Mouse (Mus musculus) neural tube, embryonic 12.5 days (tissue): Measurements from ENCODE around the gene Adcy3. TPM values are rescaled to one million over a fixed set of nuclear protein-coding genes. Genes with fewer than 3 reads are reported as not detected.

Source experiments
- ATAC-seq: fragments of 200-750 bp; cut with Nextera tagmentation; 2 replicates; pipeline ENCODE4 v1.8.0; 2017; ENCODE audit warnings: low read depth, mild to moderate bottlenecking, moderate TSS enrichment, moderate library complexity; ENCODE audit not compliant: low FRiP score
- H3K27ac ChIP-seq: fragments of 300-500 bp; sonication (generic); 2 replicates; pipeline ENCODE4 v1.5.1; 2016
- H3K27me3 ChIP-seq: fragments of 300-500 bp; sonication (generic); replicated peaks from 2 replicates; pipeline ENCODE4 v1.6.1; 2016; ENCODE audit warnings: mild to moderate bottlenecking
- H3K36me3 ChIP-seq: fragments of 300-500 bp; sonication (generic); 2 replicates; pipeline ENCODE4 v1.6.1; 2016; ENCODE audit warnings: mild to moderate bottlenecking
- H3K4me1 ChIP-seq: fragments of 300-500 bp; sonication (generic); 2 replicates; pipeline ENCODE4 v1.6.1; 2016
- H3K4me2 ChIP-seq: fragments of 300-500 bp; sonication (generic); replicated peaks from 2 replicates; pipeline ENCODE4 v1.6.1; 2016; ENCODE audit warnings: mild to moderate bottlenecking
- H3K4me3 ChIP-seq: fragments of 300-500 bp; sonication (generic); 2 replicates; pipeline ENCODE4 v1.5.1; 2016
- H3K9ac ChIP-seq: fragments of 300-500 bp; sonication (generic); 2 replicates; pipeline ENCODE4 v1.6.1; 2016; ENCODE audit warnings: mild to moderate bottlenecking
- H3K9me3 ChIP-seq: fragments of 300-500 bp; sonication (generic); 2 replicates; pipeline ENCODE4 v1.6.1; 2016; ENCODE audit warnings: mild to moderate bottlenecking
- WGBS: fragments of 180-500 bp; shearing (Covaris S2); methylation state at CpG from one replicate; pipeline ENCODE4 v1.1.7; 2016; 5-methylcytosine and 5-hydroxymethylcytosine counted together
- polyA plus RNA-seq: library from polyadenylated mRNA; unstranded; fragments of >200 nt; fragmentation: Nextera tagmentation; extraction: Ambion mirVana; gene quantifications from 2 replicates; pipeline ENCODE4 v1.2.1, GENCODE M21; 2016

The Adcy3 gene
- polyA plus RNA-seq, 1 experiment from 2014 or later, result 8.3 TPM

GRCm38 (mm10) chr12:4158179-4158578 is 25.3 kb downstream of the Adcy3 start:
- no peak for ATAC-seq

DNA sequence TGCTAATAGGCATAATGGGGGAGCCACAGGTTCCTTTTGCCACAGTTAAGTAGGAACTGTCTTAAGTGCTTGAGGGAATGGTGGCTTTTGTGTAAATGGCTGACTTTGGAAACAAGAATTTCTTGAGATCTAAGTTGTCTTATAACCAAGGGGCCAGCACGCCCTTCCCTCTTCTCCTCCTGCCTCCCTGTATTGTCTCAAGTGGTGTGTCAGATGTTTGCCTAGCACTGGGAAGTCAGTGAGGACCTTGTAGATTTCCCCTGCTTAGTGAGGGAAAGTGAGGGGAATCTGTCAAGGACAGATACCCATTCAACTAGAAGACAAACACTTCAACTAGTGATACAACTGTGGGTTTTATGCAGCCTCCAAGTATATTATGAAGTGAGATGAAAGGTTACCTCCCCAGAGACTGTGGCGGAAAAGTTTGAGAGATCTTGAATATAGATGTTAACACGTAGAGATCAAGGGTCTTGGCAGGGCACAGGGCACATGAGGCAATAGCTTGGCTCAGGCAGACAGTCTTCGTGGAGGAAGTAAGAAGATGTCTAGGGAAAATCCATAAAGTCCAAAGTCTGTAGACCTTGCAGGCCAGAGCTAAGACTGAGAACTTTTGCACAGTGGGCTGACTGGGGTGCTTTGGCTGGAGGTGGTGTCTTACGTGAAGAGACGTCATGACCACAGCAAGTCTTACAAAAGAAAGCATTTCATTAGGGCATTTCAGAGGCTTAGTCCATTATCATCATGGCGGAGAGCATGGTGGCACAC is 26.1 kb downstream of the Adcy3 start:
- no peak overlapping the region for H3K4me2 ChIP-seq
- no peak for ATAC-seq
- H3K4me3 ChIP-seq, result no peak overlapping the region
- H3K36me3 ChIP-seq, result no peaks in the 10 kb centered on the region
- H3K4me1 ChIP-seq, result no peaks in the 10 kb centered on the region
- H3K9ac ChIP-seq, result no peak overlapping the region
- no peaks in the 10 kb centered on the region for H3K9me3 ChIP-seq
- WGBS, result 93% methylated on average over 7 of the region's 7 CpGs
- H3K27ac ChIP-seq, result no peak overlapping the region
- no peaks in the 10 kb centered on the region for H3K27me3 ChIP-seq

More at GRCm38 (mm10) chr12:4158179-4158578, 25.3 kb downstream of the Adcy3 start:
- Histone ChIP-seq H3K27ac (no peak overlapping the region), H3K4me3 (no peak overlapping the region), H3K27me3 (no peaks in the 10 kb centered on the region), H3K36me3 (no peaks in the 10 kb centered on the region), H3K4me2 (no peak overlapping the region), H3K9ac (no peak overlapping the region), H3K4me1 (no peaks in the 10 kb centered on the region), H3K9me3 (no peaks in the 10 kb centered on the region)
- 91% methylated on average over 3 of the region's 3 CpGs for WGBS

DNA sequence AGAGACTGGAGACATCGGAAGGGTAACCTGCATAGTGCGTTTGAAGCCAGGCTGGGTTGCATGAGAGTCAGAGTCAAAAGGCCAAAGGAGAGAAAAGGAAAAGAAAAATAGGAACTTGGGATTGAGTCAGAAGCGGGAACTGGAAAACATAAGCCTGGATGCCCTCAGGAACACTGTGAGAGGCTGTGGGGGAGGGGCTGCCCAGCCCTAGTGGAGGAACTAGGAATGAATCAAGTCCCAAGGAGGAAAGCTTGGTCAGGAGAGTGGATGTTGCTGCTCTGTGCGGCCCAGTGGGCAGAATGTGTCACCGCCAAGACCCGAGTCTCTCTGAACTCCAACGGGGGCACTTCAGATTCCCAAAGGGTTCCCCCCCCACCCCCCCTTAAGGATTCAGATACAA is 27.4 kb downstream of the Adcy3 start:
- no peaks in the 10 kb centered on the region for H3K27me3 ChIP-seq
- H3K4me2 ChIP-seq, result no peak overlapping the region
- no peak overlapping the region for H3K9ac ChIP-seq
- no peaks in the 10 kb centered on the region for H3K9me3 ChIP-seq
- H3K27ac ChIP-seq, result no peak overlapping the region
- 75% methylated on average over 7 of the region's 7 CpGs for WGBS
- no peak overlapping the region for H3K4me3 ChIP-seq
- H3K4me1 ChIP-seq, result no peaks in the 10 kb centered on the region
- no peaks in the 10 kb centered on the region for H3K36me3 ChIP-seq
- no peak for ATAC-seq

DNA sequence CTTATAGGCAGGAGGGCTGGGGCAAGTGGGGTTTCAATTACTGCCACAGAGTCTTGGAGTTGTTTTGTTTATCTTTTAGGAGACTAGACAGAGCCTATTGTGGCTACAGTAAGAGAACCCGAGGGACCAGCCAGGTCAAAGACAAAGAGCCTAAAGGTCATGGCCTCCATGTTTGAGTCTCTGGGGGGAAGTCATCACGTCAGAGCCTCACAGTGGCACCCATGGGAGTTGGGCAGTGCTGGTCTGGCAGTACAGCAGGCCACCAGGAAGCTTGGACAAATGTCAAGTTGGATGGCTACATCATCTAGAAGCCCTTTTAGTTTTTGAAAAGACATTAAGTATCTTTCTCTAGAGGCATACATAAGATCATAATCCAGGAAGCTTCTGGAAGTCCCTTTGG is 30.0 kb downstream of the Adcy3 start:
- no peak for ATAC-seq
- Histone ChIP-seq H3K4me3 (no peak overlapping the region), H3K4me1 (no peaks in the 10 kb centered on the region), H3K36me3 (no peaks in the 10 kb centered on the region), H3K27me3 (no peaks in the 10 kb centered on the region), H3K9me3 (no peaks in the 10 kb centered on the region), H3K9ac (no peak overlapping the region), H3K27ac (no peak overlapping the region), H3K4me2 (no peak overlapping the region)
- 49% methylated on average over 2 of the region's 2 CpGs for WGBS

- WGBS, result 67% methylated on average over 3 of the region's 3 CpGs
- H3K27me3 ChIP-seq, result no peaks in the 10 kb centered on the region
- H3K4me1 ChIP-seq, result no peaks in the 10 kb centered on the region
- H3K27ac ChIP-seq, result no peak overlapping the region
- H3K4me3 ChIP-seq, result no peak overlapping the region
- no peaks in the 10 kb centered on the region for H3K36me3 ChIP-seq
- no peak overlapping the region for H3K9ac ChIP-seq
- H3K4me2 ChIP-seq, result no peak overlapping the region
- H3K9me3 ChIP-seq, result no peaks in the 10 kb centered on the region
- no peak for ATAC-seq
Observed at GRCm38 (mm10) chr12:4166970-4167369, 34.1 kb downstream of the Adcy3 start.

GRCm38 (mm10) chr12:4169058-4169457 is 36.2 kb downstream of the Adcy3 start:
- WGBS, result 92% methylated on average over 1 of the region's 1 CpGs
- H3K9ac ChIP-seq, result no peak overlapping the region
- H3K36me3 ChIP-seq, result no peaks in the 10 kb centered on the region
- H3K9me3 ChIP-seq, result no peaks in the 10 kb centered on the region
- ATAC-seq, result no peak
- no peak overlapping the region for H3K4me3 ChIP-seq
- no peak overlapping the region for H3K27ac ChIP-seq
- no peak overlapping the region for H3K4me2 ChIP-seq
- no peaks in the 10 kb centered on the region for H3K27me3 ChIP-seq
- no peaks in the 10 kb centered on the region for H3K4me1 ChIP-seq

DNA sequence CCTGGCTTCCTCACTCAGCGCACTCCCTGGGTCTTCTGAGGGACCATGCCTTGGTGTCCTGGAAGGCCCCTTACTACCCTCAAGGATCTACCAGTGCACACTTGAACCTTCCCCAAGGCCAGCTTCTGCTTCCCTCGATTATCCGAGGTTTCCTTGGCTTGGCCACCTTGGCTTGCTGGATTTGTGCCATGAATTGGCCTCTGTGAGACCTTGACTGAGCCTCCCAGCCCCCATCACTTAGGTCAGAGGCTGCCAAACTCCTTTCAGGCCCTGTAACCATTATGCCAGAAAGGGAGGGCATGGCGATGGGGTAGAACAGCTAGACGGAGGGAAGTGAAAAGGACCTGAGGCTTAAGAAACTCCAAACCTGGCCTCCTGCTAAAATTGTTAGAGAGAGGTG is 36.7 kb downstream of the Adcy3 start:
- no peak overlapping the region for H3K9ac ChIP-seq
- H3K27ac ChIP-seq, result no peak overlapping the region
- H3K36me3 ChIP-seq, result no peaks in the 10 kb centered on the region
- no peaks in the 10 kb centered on the region for H3K9me3 ChIP-seq
- H3K4me3 ChIP-seq, result no peak overlapping the region
- ATAC-seq, result no peak
- WGBS, result 90% methylated on average over 5 of the region's 5 CpGs
- no peaks in the 10 kb centered on the region for H3K4me1 ChIP-seq
- no peak overlapping the region for H3K4me2 ChIP-seq
- no peaks in the 10 kb centered on the region for H3K27me3 ChIP-seq

DNA sequence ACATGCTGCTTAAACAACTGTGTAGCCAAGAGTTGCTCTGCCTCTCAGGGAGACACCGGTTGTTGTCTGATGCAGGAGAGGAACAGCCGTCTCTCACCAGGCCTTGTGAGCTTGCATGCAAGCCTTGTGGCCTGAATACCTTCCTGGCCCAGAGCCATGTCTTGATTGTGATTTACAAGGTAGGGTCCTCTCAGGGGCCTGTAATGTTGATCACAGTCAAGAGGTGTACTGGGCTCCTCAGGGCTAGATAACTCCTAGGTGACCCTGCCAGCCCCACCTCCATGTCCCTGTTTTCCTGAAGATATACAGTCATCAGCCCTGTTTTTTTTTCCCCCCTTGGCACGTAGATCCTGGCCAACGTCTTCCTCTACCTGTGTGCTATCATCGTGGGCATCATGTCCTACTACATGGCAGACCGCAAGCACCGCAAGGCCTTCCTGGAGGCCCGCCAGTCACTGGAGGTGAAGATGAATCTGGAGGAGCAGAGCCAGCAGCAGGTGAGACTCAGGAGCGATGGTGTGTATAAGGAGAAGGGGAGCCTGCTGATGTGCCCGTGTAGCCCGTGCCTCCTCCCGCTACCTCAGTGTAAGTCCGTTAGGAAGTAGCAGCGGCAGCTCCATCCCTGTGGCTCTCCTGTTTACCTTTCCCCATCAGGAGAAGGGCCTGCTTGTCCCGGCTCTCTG is 40.3 kb downstream of the Adcy3 start:
- Histone ChIP-seq H3K27ac (no peak overlapping the region), H3K4me2 (no peak overlapping the region), H3K36me3 (no peaks in the 10 kb centered on the region), H3K27me3 (no peaks in the 10 kb centered on the region), H3K4me1 (no peaks in the 10 kb centered on the region), H3K9me3 (no peaks in the 10 kb centered on the region), H3K9ac (no peak overlapping the region), H3K4me3 (no peak overlapping the region)
- no peak for ATAC-seq
- WGBS, result 90% methylated on average over 15 of the region's 15 CpGs

DNA sequence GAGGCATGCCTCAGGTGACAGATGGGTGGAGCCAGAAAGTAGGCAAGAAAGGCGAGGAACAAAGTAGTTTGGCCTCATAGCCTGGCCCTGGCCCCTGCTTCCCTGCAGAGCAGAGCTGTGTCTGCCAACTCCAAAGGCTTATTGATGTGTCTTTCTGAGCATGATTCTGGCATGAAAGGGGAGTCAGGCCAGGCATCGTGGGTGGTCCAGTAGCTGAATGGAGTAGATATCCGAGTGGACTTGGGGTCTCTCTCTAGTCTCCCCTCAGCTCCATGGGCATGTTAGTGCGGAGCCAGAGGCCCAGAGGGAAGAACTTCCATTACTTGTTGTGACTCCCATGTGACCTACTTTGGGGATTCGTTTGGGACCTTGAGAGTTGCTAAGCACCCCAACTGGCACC is 45.9 kb downstream of the Adcy3 start:
- H3K9me3 ChIP-seq, result no peaks in the 10 kb centered on the region
- no peak for ATAC-seq
- WGBS, result 41% methylated on average over 5 of the region's 5 CpGs
- H3K4me2 ChIP-seq, result no peak overlapping the region
- H3K36me3 ChIP-seq, result no peaks in the 10 kb centered on the region
- no peak overlapping the region for H3K27ac ChIP-seq
- H3K9ac ChIP-seq, result no peak overlapping the region
- no peaks in the 10 kb centered on the region for H3K27me3 ChIP-seq
- H3K4me3 ChIP-seq, result no peak overlapping the region
- peaks cover 7% of the 10 kb centered on the region; the same call in 1 of the 2 replicates for H3K4me1 ChIP-seq

DNA sequence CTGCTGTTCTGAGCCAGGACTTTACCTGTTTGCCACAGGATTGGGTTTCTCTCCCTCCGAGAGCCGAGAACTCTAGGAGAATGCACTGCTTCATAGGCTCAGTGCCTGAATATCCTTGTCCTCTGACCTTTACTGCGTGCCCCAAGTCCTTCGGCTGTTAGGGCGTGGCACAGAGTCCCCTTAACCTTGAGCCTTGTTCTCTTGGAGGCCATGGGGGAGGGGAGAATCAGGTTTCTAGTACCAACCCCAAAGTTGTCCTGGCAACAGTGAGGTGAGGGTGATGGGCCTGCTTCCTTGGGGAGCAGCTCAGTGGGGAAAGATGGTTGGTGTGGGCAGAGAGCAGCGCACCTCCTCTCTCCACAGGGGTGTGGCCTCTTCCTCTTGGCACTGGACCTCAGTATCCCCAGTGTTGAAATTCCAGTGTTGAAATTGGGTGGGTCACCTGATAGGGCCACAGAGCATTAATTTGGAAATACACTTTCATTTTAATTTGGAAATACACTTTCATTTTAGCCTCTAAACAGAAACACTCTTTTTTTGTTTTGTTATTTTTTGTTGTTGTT is 46.8 kb downstream of the Adcy3 start:
- Histone ChIP-seq H3K27ac (no peak overlapping the region), H3K27me3 (no peaks in the 10 kb centered on the region), H3K9ac (no peak overlapping the region), H3K9me3 (no peaks in the 10 kb centered on the region), H3K4me3 (no peak overlapping the region), H3K4me1 (peaks cover 7% of the 10 kb centered on the region; the same call in 1 of the 2 replicates), H3K4me2 (no peak overlapping the region), H3K36me3 (no peaks in the 10 kb centered on the region)
- WGBS, result 82% methylated on average over 6 of the region's 6 CpGs
- no peak for ATAC-seq

GRCm38 (mm10) chr12:4180507-4180906 is 47.6 kb downstream of the Adcy3 start:
- Histone ChIP-seq H3K9me3 (no peaks in the 10 kb centered on the region), H3K4me1 (peaks cover 7% of the 10 kb centered on the region; the same call in 1 of the 2 replicates), H3K9ac (no peak overlapping the region), H3K4me3 (no peak overlapping the region), H3K36me3 (no peaks in the 10 kb centered on the region), H3K27me3 (no peaks in the 10 kb centered on the region), H3K27ac (no peak overlapping the region), H3K4me2 (no peak overlapping the region)
- no peak for ATAC-seq
- 68% methylated on average over 3 of the region's 3 CpGs for WGBS

- Histone ChIP-seq H3K27ac (no peak overlapping the region), H3K4me2 (no peak overlapping the region), H3K27me3 (no peaks in the 10 kb centered on the region), H3K36me3 (no peaks in the 10 kb centered on the region), H3K9me3 (no peaks in the 10 kb centered on the region), H3K9ac (no peak overlapping the region), H3K4me1 (peaks cover 9% of the 10 kb centered on the region), H3K4me3 (no peak overlapping the region)
- 63% methylated on average over 2 of the region's 2 CpGs for WGBS
- ATAC-seq, result no peak
Observed at GRCm38 (mm10) chr12:4184648-4185047, 51.7 kb downstream of the Adcy3 start.
